Mouse (Mus musculus) E14TG2a.4 (cell line): ENCODE data around the gene Pde12.

ENCODE experiments used
- CTCF ChIP-seq: conservative IDR thresholded peaks from 2 replicates; pipeline ENCODE4 v1.5.1; 2014; ENCODE audit warnings: low read length
- NANOG ChIP-seq: IDR thresholded peaks from 2 replicates; pipeline ENCODE4 v1.6.1; 2014; ENCODE audit warnings: borderline replicate concordance, low read length, mixed read lengths
- POU5F1 ChIP-seq: IDR thresholded peaks from 2 replicates; pipeline ENCODE4 v1.6.1; 2014; ENCODE audit warnings: low read length, borderline replicate concordance

DNA sequence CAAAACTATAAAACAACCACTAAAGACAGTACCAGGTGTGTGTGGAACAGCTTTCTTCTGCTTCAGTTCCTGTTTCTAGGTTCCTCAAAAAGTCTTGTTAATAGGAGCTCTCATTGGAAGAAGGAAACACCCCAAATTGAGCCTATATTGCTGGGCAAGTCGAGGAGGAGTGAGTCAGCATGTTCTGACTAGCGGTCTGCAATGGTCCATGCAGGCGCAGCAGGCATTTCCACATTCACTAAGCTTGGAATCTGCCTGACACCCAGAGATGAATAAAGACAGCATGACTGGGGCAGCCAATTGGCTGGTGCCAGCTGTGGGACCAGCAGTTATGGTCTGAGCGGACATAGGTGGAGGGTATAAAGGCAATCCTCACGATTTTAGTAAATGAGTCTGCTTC is 6.1 kb upstream of the Pde12 start:
- no peak for TF ChIP-seq CTCF
- no peak for TF ChIP-seq NANOG
- TF ChIP-seq POU5F1 = no peak
